Mouse (Mus musculus) Patski (cell line): ENCODE results near the gene Zdhhc6. TPM values are rescaled to one million over a fixed set of nuclear protein-coding genes. Genes with fewer than 3 reads are reported as not detected.
A peak's percentile ranks its signal among the peaks of the same experiment; 100 is the strongest.

Experiments
- ATAC-seq: fragments of 100-300 bp; one replicate; pipeline ENCODE4 v1.8.0; 2021
- CTCF ChIA-PET: fragments of 350-600 bp; sonication (Branson Sonifier 250); formaldehyde crosslinking; loops from one replicate; lab custom pipeline; 2022; ENCODE audit warnings: inconsistent platforms; lab: Charles Lee
- POLR2A ChIA-PET: fragments of 350-600 bp; sonication (Branson Sonifier 250); formaldehyde crosslinking; loops from one replicate; lab custom pipeline; 2022; ENCODE audit warnings: antibody characterized with exemption, inconsistent platforms; lab: Charles Lee
- DNase-seq: peaks from one replicate; pipeline ENCODE4 v3.0.0-alpha.2; 2011; ENCODE audit warnings: low read depth, low spot score
- H3K27me3 ChIP-seq: fragments of 371-371 bp; one replicate; pipeline ENCODE4 v1.5.1; 2021
- CTCF ChIP-seq: fragments of 100-300 bp; IDR thresholded peaks from one replicate; pipeline ENCODE4 v1.5.1; 2021
- in situ Hi-C: fragments of 300-500 bp; cut with MboI; formaldehyde crosslinking; loops from 3 replicates; pipeline ENCODE4 v1.11.1; 2018; ENCODE audit warnings: low pct_unique_long_range_greater_than_20kb, mixed read lengths
- polyA plus RNA-seq: library from polyadenylated mRNA; unstranded; gene quantifications from one replicate; pipeline ENCODE4 v1.2.3, GENCODE M21; 2021

The Zdhhc6 gene
- polyA plus RNA-seq, 1 experiment from 2014 or later, result 85.5 TPM

- ChIA-PET POLR2A (no interaction called here), CTCF (interaction anchor here (2.8 kb wide), 1 partner anchor 13 kb away, joined by 9 read pairs; no protein-coding TSS in a partner anchor)
- no peaks in the 10 kb centered on the region for H3K27me3 ChIP-seq
- TF ChIP-seq CTCF, result no peak
- DNase-seq, result no peak
- in situ Hi-C loops, result no loop called here
- ATAC-seq, result no peak
Measured at GRCm38 (mm10) chr19:55271448-55271847, 44.4 kb downstream of the Zdhhc6 start.

- ATAC-seq (no peak), DNase-seq (no peak)
- CTCF ChIA-PET, result interaction anchor here (2.8 kb wide), 1 partner anchor 16 kb away, joined by 9 read pairs; no protein-coding TSS in a partner anchor
- in situ Hi-C loops, result no loop called here
- no peak for TF ChIP-seq CTCF
- no peaks in the 10 kb centered on the region for H3K27me3 ChIP-seq
- POLR2A ChIA-PET, result interaction anchor here (1.2 kb wide), 1 partner anchor 14 kb away, joined by 4 read pairs; no protein-coding TSS in a partner anchor
Measured at GRCm38 (mm10) chr19:55269051-55269450, 46.8 kb downstream of the Zdhhc6 start.

DNA sequence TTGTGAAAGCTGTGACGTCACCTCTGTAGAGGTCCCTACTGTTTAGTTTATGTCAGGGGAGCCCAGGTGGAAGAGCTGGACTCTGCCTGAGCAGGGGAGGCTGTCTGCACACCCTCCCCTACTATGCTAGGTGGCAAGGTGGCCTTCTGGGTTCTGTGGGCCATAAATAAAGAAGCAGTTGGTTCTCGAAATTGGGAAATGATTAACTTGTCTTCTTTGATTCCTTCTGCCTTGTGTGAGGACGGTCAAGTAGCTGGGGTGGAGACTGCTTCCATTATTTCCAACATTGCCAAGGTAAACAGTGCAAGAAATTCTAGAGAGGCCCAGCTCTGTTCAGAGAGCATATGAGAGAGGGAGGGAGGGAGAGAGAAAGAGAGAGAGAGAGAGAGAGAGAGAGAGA lies 47.7 kb downstream of the Zdhhc6 start:
- ATAC-seq, result peak; percentile 80
- no peaks in the 10 kb centered on the region for H3K27me3 ChIP-seq
- in situ Hi-C loops, result no loop called here
- POLR2A ChIA-PET, result no interaction called here
- no peak for DNase-seq
- CTCF ChIA-PET, result interaction anchor here (1.0 to 1.8 kb wide), 2 partner anchors 21 to 22 kb away, joined by 3 read pairs; no protein-coding TSS in a partner anchor
- TF ChIP-seq CTCF, result no peak

DNA sequence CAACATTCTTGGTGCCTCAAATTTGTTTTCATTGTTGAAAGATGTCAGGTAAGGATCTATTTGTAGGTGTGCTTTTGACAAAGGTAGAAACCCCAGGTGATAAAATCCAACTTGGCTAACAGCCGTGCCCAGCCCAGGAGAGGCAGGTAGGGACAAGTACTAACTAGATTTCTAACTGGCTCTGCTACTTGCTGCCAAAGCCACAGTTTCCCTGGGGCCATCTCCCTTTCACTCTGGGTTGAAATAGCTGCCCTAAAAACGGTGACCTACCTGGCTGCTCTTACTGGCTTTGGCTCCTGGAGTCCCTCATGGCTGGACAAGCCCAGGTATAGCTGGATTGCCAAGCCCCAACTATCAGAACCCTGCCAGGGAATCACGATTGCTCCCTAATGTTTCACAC lies 49.0 kb downstream of the Zdhhc6 start:
- ChIA-PET POLR2A (interaction anchor here (0.8 kb wide), 1 partner anchor 13 kb away, joined by 3 read pairs; no protein-coding TSS in a partner anchor), CTCF (interaction anchor here (1.8 kb wide), 1 partner anchor 24 kb away, joined by 3 read pairs; no protein-coding TSS in a partner anchor)
- DNase-seq, result no peak
- no peak for ATAC-seq
- H3K27me3 ChIP-seq, result no peaks in the 10 kb centered on the region
- no peak for TF ChIP-seq CTCF
- in situ Hi-C loops, result no loop called here

DNA sequence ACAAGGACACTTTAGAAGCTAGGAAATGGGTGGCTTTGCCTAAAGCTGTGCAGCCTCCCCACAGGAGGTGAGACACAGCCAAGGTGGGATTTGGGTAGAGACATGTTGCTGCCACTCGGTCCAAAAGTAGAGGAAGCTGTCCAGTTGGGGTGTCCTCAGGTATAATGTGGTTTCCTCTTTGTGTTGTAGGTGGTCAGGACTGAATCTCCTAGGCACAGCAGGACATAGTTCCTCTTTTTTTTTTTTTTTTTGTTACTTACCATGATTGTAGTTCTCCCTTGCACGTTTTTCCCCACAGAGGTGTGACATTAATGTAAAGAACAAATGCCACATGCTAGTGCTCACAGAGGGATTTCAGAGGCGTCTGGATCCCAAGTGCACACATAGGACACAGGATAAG lies 50.6 kb downstream of the Zdhhc6 start:
- ChIA-PET CTCF (interaction anchor here (1.0 to 1.7 kb wide), 2 partner anchors 15 to 20 kb away, joined by 3 read pairs; no protein-coding TSS in a partner anchor), POLR2A (interaction anchor here (1.1 kb wide), 1 partner anchor 32 kb away, joined by 3 read pairs; no protein-coding TSS in a partner anchor)
- DNase-seq (no peak), ATAC-seq (no peak)
- TF ChIP-seq CTCF, result no peak
- in situ Hi-C loops, result no loop called here
- H3K27me3 ChIP-seq, result no peaks in the 10 kb centered on the region

- DNase-seq, result no peak
- ChIA-PET POLR2A (interaction anchor here (1.3 kb wide), 1 partner anchor 1678 kb away, joined by 3 read pairs; no protein-coding TSS in a partner anchor), CTCF (interaction anchor here (1.2 to 2.0 kb wide), 3 partner anchors 10 to 37 kb away, joined by 3 to 5 read pairs (median 4); no protein-coding TSS in a partner anchor)
- H3K27me3 ChIP-seq, result no peaks in the 10 kb centered on the region
- no peak for TF ChIP-seq CTCF
- no peak for ATAC-seq
- in situ Hi-C loops, result no loop called here
Measured at GRCm38 (mm10) chr19:55260389-55261184, 55.2 kb downstream of the Zdhhc6 start.

DNA sequence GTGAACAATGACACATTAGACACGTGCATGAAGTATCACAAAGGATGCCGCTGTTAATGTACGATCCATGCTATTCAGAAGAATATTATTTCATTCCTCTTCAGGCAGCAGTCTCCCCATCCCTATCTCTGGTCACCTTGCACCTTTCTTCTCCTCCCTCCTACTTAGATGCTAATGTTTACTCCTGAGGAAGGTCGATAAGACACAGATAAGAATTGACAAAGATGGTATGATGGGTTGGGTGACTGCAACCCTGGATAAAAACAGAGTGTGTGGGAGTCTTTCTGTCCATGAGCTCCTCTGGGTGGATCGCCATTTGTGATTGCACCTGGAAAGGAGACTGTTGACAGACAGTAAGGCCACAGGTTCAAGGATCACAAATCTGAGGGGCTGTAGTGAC lies 57.3 kb downstream of the Zdhhc6 start:
- no peaks in the 10 kb centered on the region for H3K27me3 ChIP-seq
- ChIA-PET POLR2A (no interaction called here), CTCF (interaction anchor here (2.0 kb wide), 1 partner anchor 13 kb away, joined by 5 read pairs; no protein-coding TSS in a partner anchor)
- ATAC-seq (no peak), DNase-seq (no peak)
- TF ChIP-seq CTCF, result no peak
- in situ Hi-C loops, result no loop called here

- no peak for TF ChIP-seq CTCF
- in situ Hi-C loops, result no loop called here
- ChIA-PET CTCF (no interaction called here), POLR2A (no interaction called here)
- H3K27me3 ChIP-seq, result no peaks in the 10 kb centered on the region
- peak; percentile 61 for ATAC-seq
- no peak for DNase-seq
Measured at GRCm38 (mm10) chr19:55257656-55258375, 58.0 kb downstream of the Zdhhc6 start.

- in situ Hi-C loops, result no loop called here
- ChIA-PET POLR2A (interaction anchor here (0.6 kb wide), 1 partner anchor 14 kb away, joined by 3 read pairs; no protein-coding TSS in a partner anchor), CTCF (interaction anchor here (3.9 kb wide), 1 partner anchor 11 kb away, joined by 19 read pairs; no protein-coding TSS in a partner anchor)
- H3K27me3 ChIP-seq, result no peaks in the 10 kb centered on the region
- DNase-seq, result no peak
- ATAC-seq, result no peak
- no peak for TF ChIP-seq CTCF
Measured at GRCm38 (mm10) chr19:55256156-55256555, 59.7 kb downstream of the Zdhhc6 start.

DNA sequence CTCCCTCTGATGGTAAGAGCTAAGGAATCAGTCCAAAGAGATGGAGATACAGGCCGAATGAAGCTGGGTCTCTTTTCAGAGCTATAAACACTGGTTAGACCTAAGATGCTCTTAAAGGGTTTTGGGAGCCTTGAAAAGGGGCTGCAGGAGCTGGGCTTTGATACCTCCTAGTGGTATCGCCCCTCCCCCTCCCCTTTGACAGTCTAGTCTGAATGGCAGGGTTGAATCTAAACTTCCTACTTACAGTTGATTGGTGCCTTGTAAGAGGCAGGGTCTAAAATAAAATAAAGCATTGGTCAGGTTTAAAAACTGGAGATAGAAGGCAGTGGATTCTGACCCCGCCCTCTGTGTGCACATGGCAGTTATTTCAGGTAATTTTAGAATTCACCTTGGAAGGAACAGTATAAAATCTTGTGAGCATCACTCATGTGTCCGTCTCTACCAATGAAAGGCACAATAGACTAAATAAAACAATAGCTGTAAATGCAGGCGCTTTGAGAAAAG lies 61.3 kb downstream of the Zdhhc6 start:
- no peak for ATAC-seq
- CTCF ChIA-PET, result interaction anchor here (0.9 to 3.9 kb wide), 10 partner anchors 10 to 52 kb away, joined by 3 to 19 read pairs (median 4); partner anchors contain the start of gene Gucy2g
- DNase-seq, result no peak
- POLR2A ChIA-PET, result interaction anchor here (0.6 to 2.6 kb wide), 5 partner anchors 10 to 1825 kb away, joined by 3 to 15 read pairs (median 3); partner anchors contain the start of genes Vti1a and Zdhhc6
- TF ChIP-seq CTCF, result no peak
- H3K27me3 ChIP-seq, result no peaks in the 10 kb centered on the region
- in situ Hi-C loops, result no loop called here
